Mouse (Mus musculus): Measurements from ENCODE around the gene Slc35f4. TPM values are rescaled to one million over a fixed set of nuclear protein-coding genes. Genes with fewer than 3 reads are reported as not detected.
A peak's percentile ranks its signal among the peaks of the same experiment; 100 is the strongest.

Gene Slc35f4
- total and polyA plus RNA-seq, 2 experiments from 2014 or later, result 25.4 to 25.5 TPM

- Histone ChIP-seq H3K9me3 (ENCODE audit: low read length) (no peaks in the 10 kb centered on the region), H3K4me2 (ENCODE audit: low read depth, low read length) (no peak overlapping the region), H3K27ac (no peak overlapping the region), H3K4me1 (ENCODE audit: insufficient read depth, low read length) (no peaks in the 10 kb centered on the region), H3K9ac (replicated peaks; ENCODE audit: low read length) (no peak overlapping the region), H3K27me3 (ENCODE audit: insufficient read depth, low read length) (no peaks in the 10 kb centered on the region), H3K4me3 (ENCODE audit: low read length) (no peak overlapping the region), H3K36me3 (ENCODE audit: insufficient read depth, low read length) (no peaks in the 10 kb centered on the region)
- 68% methylated on average over 2 of the region's 2 CpGs for WGBS
- ATAC-seq (no peak), DNase-seq (ENCODE audit: low spot score) (no peak)
- no peak for TF ChIP-seq CTCF (IDR thresholded peaks at IDR 0.05; ENCODE audit: low read depth)
Observed at GRCm38 (mm10) chr14:49514137-49514536, 11.7 kb downstream of the Slc35f4 start.

GRCm38 (mm10) chr14:49495192-49495591 is 30.7 kb downstream of the Slc35f4 start:
- no peak for DNase-seq (ENCODE audit: low spot score)
- WGBS, result 90% methylated on average over 1 of the region's 1 CpGs
- Histone ChIP-seq H3K4me3 (ENCODE audit: low read length) (no peak overlapping the region), H3K4me1 (ENCODE audit: insufficient read depth, low read length) (no peaks in the 10 kb centered on the region), H3K36me3 (ENCODE audit: insufficient read depth, low read length) (no peaks in the 10 kb centered on the region), H3K27me3 (ENCODE audit: insufficient read depth, low read length) (no peaks in the 10 kb centered on the region), H3K9me3 (ENCODE audit: low read length) (no peaks in the 10 kb centered on the region), H3K27ac (no peak overlapping the region), H3K4me2 (ENCODE audit: low read depth, low read length) (no peak overlapping the region), H3K9ac (replicated peaks; ENCODE audit: low read length) (no peak overlapping the region)
- no peak for TF ChIP-seq CTCF (IDR thresholded peaks at IDR 0.05; ENCODE audit: low read depth)
- ATAC-seq, result no peak

- WGBS, result 32% methylated on average over 1 of the region's 1 CpGs
- no peaks in the 10 kb centered on the region for H3K36me3 ChIP-seq (ENCODE audit: insufficient read depth, low read length)
- H3K9ac ChIP-seq (replicated peaks; ENCODE audit: low read length), result no peak overlapping the region
- H3K4me2 ChIP-seq (ENCODE audit: low read depth, low read length), result no peak overlapping the region
- no peaks in the 10 kb centered on the region for H3K9me3 ChIP-seq (ENCODE audit: low read length)
- H3K27me3 ChIP-seq (ENCODE audit: insufficient read depth, low read length), result no peaks in the 10 kb centered on the region
- TF ChIP-seq CTCF (IDR thresholded peaks at IDR 0.05; ENCODE audit: low read depth), result no peak
- no peak overlapping the region for H3K27ac ChIP-seq
- no peak for ATAC-seq
- DNase-seq (ENCODE audit: low spot score), result peak; percentile 14
- H3K4me3 ChIP-seq (ENCODE audit: low read length), result no peak overlapping the region
- H3K4me1 ChIP-seq (ENCODE audit: insufficient read depth, low read length), result no peaks in the 10 kb centered on the region
Observed at GRCm38 (mm10) chr14:49493793-49494192, 32.1 kb downstream of the Slc35f4 start.

- DNase-seq (ENCODE audit: low spot score) (no peak), ATAC-seq (no peak)
- Histone ChIP-seq H3K27ac (no peak overlapping the region), H3K36me3 (ENCODE audit: insufficient read depth, low read length) (no peaks in the 10 kb centered on the region), H3K9ac (replicated peaks; ENCODE audit: low read length) (no peak overlapping the region), H3K4me1 (ENCODE audit: insufficient read depth, low read length) (no peaks in the 10 kb centered on the region), H3K4me2 (ENCODE audit: low read depth, low read length) (no peak overlapping the region), H3K9me3 (ENCODE audit: low read length) (no peaks in the 10 kb centered on the region), H3K27me3 (ENCODE audit: insufficient read depth, low read length) (no peaks in the 10 kb centered on the region), H3K4me3 (ENCODE audit: low read length) (no peak overlapping the region)
- TF ChIP-seq CTCF (IDR thresholded peaks at IDR 0.05; ENCODE audit: low read depth), result no peak
- 77% methylated on average over 3 of the region's 3 CpGs for WGBS
Observed at GRCm38 (mm10) chr14:49492506-49492905, 33.3 kb downstream of the Slc35f4 start.

GRCm38 (mm10) chr14:49476602-49477001 is 49.2 kb downstream of the Slc35f4 start:
- 83% methylated on average over 2 of the region's 2 CpGs for WGBS
- TF ChIP-seq CTCF (IDR thresholded peaks at IDR 0.05; ENCODE audit: low read depth), result no peak
- no peak for ATAC-seq
- DNase-seq (ENCODE audit: low spot score), result no peak
- Histone ChIP-seq H3K9ac (replicated peaks; ENCODE audit: low read length) (no peak overlapping the region), H3K4me3 (ENCODE audit: low read length) (no peak overlapping the region), H3K36me3 (ENCODE audit: insufficient read depth, low read length) (no peaks in the 10 kb centered on the region), H3K27ac (no peak overlapping the region), H3K4me2 (ENCODE audit: low read depth, low read length) (no peak overlapping the region), H3K9me3 (ENCODE audit: low read length) (no peaks in the 10 kb centered on the region), H3K4me1 (ENCODE audit: insufficient read depth, low read length) (no peaks in the 10 kb centered on the region), H3K27me3 (ENCODE audit: insufficient read depth, low read length) (no peaks in the 10 kb centered on the region)

- TF ChIP-seq CTCF (IDR thresholded peaks at IDR 0.05; ENCODE audit: low read depth), result no peak
- Histone ChIP-seq H3K27ac (no peak overlapping the region), H3K36me3 (ENCODE audit: insufficient read depth, low read length) (no peaks in the 10 kb centered on the region), H3K4me2 (ENCODE audit: low read depth, low read length) (no peak overlapping the region), H3K27me3 (ENCODE audit: insufficient read depth, low read length) (no peaks in the 10 kb centered on the region), H3K9ac (replicated peaks; ENCODE audit: low read length) (no peak overlapping the region), H3K4me3 (ENCODE audit: low read length) (no peak overlapping the region), H3K4me1 (ENCODE audit: insufficient read depth, low read length) (no peaks in the 10 kb centered on the region), H3K9me3 (ENCODE audit: low read length) (no peaks in the 10 kb centered on the region)
- no peak for ATAC-seq
- DNase-seq (ENCODE audit: low spot score), result no peak
- 77% methylated on average over 2 of the region's 2 CpGs for WGBS
Observed at GRCm38 (mm10) chr14:49461761-49462160, 64.1 kb downstream of the Slc35f4 start.

GRCm38 (mm10) chr14:49460799-49461198 is 65.0 kb downstream of the Slc35f4 start:
- Histone ChIP-seq H3K4me3 (ENCODE audit: low read length) (no peak overlapping the region), H3K27ac (no peak overlapping the region), H3K4me1 (ENCODE audit: insufficient read depth, low read length) (no peaks in the 10 kb centered on the region), H3K27me3 (ENCODE audit: insufficient read depth, low read length) (no peaks in the 10 kb centered on the region), H3K4me2 (ENCODE audit: low read depth, low read length) (no peak overlapping the region), H3K36me3 (ENCODE audit: insufficient read depth, low read length) (no peaks in the 10 kb centered on the region), H3K9ac (replicated peaks; ENCODE audit: low read length) (no peak overlapping the region), H3K9me3 (ENCODE audit: low read length) (no peaks in the 10 kb centered on the region)
- 68% methylated on average over 3 of the region's 3 CpGs for WGBS
- no peak for DNase-seq (ENCODE audit: low spot score)
- ATAC-seq, result no peak
- TF ChIP-seq CTCF (IDR thresholded peaks at IDR 0.05; ENCODE audit: low read depth), result no peak
